Mouse (Mus musculus) limb, embryonic 14.5 days (tissue): Measurements from ENCODE around the gene Trap1a. TPM values are rescaled to one million over a fixed set of nuclear protein-coding genes. Genes with fewer than 3 reads are reported as not detected.
"Not testable (repeated sequence)": the region's sequence is repeated elsewhere in the genome, so short reads cannot be mapped to it uniquely, and the experiment has no call there.

ENCODE experiments used
- ATAC-seq: fragments of 200-750 bp; cut with Nextera tagmentation; 2 replicates; pipeline ENCODE4 v1.8.0; 2017; ENCODE audit warnings: low read depth, moderate number of reproducible peaks, moderate TSS enrichment; ENCODE audit not compliant: low FRiP score
- DNase-seq: peaks from one replicate; pipeline ENCODE4 v3.0.0-alpha.2; 2015; ENCODE audit warnings: low spot score
- H3K27ac ChIP-seq: fragments of 300-500 bp; sonication (generic); replicated peaks from 2 replicates; pipeline ENCODE4 v1.5.1; 2014; ENCODE audit warnings: low read depth, mild to moderate bottlenecking, low read length, moderate library complexity, mixed read lengths
- H3K27me3 ChIP-seq: fragments of 300-500 bp; sonication (generic); 2 replicates; pipeline ENCODE4 v1.6.1; 2014; ENCODE audit warnings: low read length, mixed read lengths; ENCODE audit not compliant: control insufficient read depth, insufficient read depth
- H3K36me3 ChIP-seq: fragments of 300-500 bp; sonication (generic); 2 replicates; pipeline ENCODE4 v1.6.1; 2014; ENCODE audit warnings: mild to moderate bottlenecking, low read length, moderate library complexity, mixed read lengths; ENCODE audit not compliant: control insufficient read depth, insufficient read depth
- H3K4me1 ChIP-seq: fragments of 300-500 bp; sonication (generic); 2 replicates; pipeline ENCODE4 v1.6.1; 2014; ENCODE audit warnings: antibody characterized with exemption, low read length, mixed read lengths; ENCODE audit not compliant: control insufficient read depth, insufficient read depth
- H3K4me2 ChIP-seq: fragments of 300-500 bp; sonication (generic); replicated peaks from 2 replicates; pipeline ENCODE4 v1.6.1; 2014; ENCODE audit warnings: low read depth, mild to moderate bottlenecking, low read length, moderate library complexity; ENCODE audit not compliant: severe bottlenecking
- H3K4me3 ChIP-seq: fragments of 300-500 bp; sonication (generic); replicated peaks from 2 replicates; pipeline ENCODE4 v1.5.1; 2014; ENCODE audit warnings: low read length
- H3K9ac ChIP-seq: fragments of 300-500 bp; sonication (generic); 2 replicates; pipeline ENCODE4 v1.6.1; 2014; ENCODE audit warnings: mild to moderate bottlenecking, low read depth, low read length, moderate library complexity; ENCODE audit not compliant: severe bottlenecking
- H3K9me3 ChIP-seq: fragments of 300-500 bp; sonication (generic); 2 replicates; pipeline ENCODE4 v1.6.1; 2016; ENCODE audit warnings: low read length; ENCODE audit not compliant: control insufficient read depth
- POLR2A ChIP-seq: fragments of 200-500 bp; IDR thresholded peaks from 2 replicates; pipeline ENCODE4 v1.8.0; 2012; ENCODE audit warnings: inconsistent platforms, mild to moderate bottlenecking, moderate library complexity, borderline replicate concordance; ENCODE audit not compliant: insufficient read depth, insufficient read length; ENCODE audit errors: extremely low read depth
- WGBS: fragments of 180-500 bp; shearing (Covaris S2); extraction: QIAGEN DNeasy Blood & Tissue Kit; methylation state at CpG from one replicate; pipeline ENCODE4 v1.1.7; 2014; 5-methylcytosine and 5-hydroxymethylcytosine counted together
- polyA plus RNA-seq, 2 experiments: library from polyadenylated mRNA; depleted of rRNA in 1 of 2; stranded (reverse) in 1 of 2; unstranded in 1 of 2; fragments of >200 nt; fragmentation: Nextera tagmentation in 1 of 2; extraction: Ambion mirVana in 1 of 2; gene quantifications; 2 replicates each; pipeline versions ENCODE4 v1.2.1 to v1.2.3; 2012 to 2014

Trap1a gene
- polyA plus RNA-seq (2012; rRNA removed) (0.20 and 0.25 TPM in 2 replicates), polyA plus RNA-seq (2014; fragmentation: Nextera tagmentation; extraction: Ambion mirVana) (not detected in 2 replicates)

DNA sequence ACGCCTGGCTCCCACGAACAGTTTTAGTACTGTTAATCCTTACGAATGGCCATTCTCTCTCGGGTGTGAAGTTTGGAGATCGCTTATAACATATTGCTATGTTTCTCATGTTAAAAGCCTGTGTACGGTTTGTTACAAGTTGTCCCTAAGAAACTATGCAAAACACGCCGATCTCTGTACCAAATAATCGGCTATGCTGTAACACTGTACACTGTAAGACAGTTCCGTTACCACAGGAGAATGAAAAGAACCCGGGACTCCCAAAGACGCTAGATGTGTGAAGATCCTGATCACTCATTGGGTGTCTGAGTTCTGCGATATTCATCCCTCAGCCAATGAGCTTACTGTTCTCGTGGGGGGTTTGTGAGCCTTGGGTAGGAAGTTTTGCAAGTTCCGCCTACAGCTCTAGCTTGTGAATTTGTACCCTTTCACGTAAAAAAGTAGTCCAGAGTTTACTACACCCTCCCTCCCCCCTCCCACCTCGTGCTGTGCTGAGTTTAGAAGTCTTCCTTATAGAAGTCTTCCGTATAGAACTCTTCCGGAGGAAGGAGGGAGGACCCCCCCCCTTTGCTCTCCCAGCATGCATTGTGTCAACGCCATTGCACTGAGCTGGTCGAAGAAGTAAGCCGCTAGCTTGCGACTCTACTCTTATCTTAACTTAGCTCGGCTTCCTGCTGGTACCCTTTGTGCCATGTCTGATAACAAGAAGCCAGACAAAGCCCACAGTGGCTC, at the start of gene Trap1a:
Gene Trap1a (plus strand): TSS at position 421 of the 732 bp plus-strand sequence.
- 88% methylated on average over 24 of the region's 24 CpGs for WGBS
- Histone ChIP-seq H3K4me1 (no peaks in the 10 kb centered on the region), H3K36me3 (no peaks in the 10 kb centered on the region), H3K27me3 (no peaks in the 10 kb centered on the region), H3K4me2 (no peak within 1 kb of the TSS), H3K9me3 (no peaks in the 10 kb centered on the region), H3K4me3 (no peak within 1 kb of the TSS), H3K27ac (no peak within 1 kb of the TSS), H3K9ac (no peak within 1 kb of the TSS)
- DNase-seq, result no peak
- TF ChIP-seq POLR2A, result no peak
- ATAC-seq, result no peak

DNA sequence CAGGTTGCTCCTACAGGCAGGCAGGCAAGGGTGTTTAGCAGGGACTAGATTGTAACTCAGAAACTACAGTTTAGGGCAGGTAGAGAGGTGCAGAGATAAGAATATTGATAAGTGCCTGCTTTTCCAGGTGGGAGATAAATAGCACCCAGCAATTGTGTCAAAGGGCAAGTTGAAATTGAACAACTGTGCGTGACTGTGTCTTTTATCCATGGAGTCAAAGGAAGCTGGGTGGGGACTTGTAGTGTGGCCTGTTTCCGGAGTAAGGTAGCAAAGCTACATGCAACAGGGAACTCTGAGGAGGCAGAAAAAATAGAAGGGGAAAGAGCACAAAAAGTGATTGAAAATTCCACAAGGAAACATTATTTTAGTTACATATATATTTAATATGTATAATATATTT, 40.4 kb upstream of the Trap1a start:
- TF ChIP-seq POLR2A, result no peak

DNA sequence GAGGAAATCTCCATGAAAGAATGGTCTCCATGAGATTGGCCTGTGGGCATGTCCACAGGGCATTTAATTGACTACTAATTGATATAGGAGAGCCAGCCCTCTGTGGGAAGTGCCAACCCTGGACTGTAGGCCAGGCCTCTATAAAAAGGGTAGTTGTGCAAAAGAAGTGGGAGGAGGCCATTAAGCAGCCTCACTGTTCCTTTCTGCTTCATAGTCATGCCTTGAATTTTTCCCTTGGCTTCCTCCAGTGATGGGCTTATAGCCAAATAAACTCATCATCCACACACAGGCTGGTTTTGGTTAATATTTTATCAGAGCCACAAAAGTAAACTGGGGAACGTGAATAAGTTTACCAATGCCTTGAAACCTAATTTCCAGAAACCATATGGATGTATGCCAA, 38.2 kb upstream of the Trap1a start:
- H3K9ac ChIP-seq, result no peak overlapping the region
- no peak overlapping the region for H3K4me3 ChIP-seq
- no peaks in the 10 kb centered on the region for H3K36me3 ChIP-seq
- no peak for TF ChIP-seq POLR2A
- WGBS, result 73% methylated on average over 1 of the region's 1 CpGs
- no peak for DNase-seq
- no peak for ATAC-seq
- no peak overlapping the region for H3K27ac ChIP-seq
- no peak overlapping the region for H3K4me2 ChIP-seq
- no peaks in the 10 kb centered on the region for H3K9me3 ChIP-seq
- H3K27me3 ChIP-seq, result no peaks in the 10 kb centered on the region
- H3K4me1 ChIP-seq, result no peaks in the 10 kb centered on the region

More for the DNA sequence above, 40.4 kb upstream of the Trap1a start:
- no peaks in the 10 kb centered on the region for H3K4me1 ChIP-seq
- DNase-seq, result no peak
- no peak overlapping the region for H3K4me3 ChIP-seq
- no peaks in the 10 kb centered on the region for H3K36me3 ChIP-seq
- H3K27me3 ChIP-seq, result no peaks in the 10 kb centered on the region
- no peak overlapping the region for H3K9ac ChIP-seq
- H3K4me2 ChIP-seq, result no peak overlapping the region
- H3K9me3 ChIP-seq, result no peaks in the 10 kb centered on the region
- no peak overlapping the region for H3K27ac ChIP-seq
- ATAC-seq, result no peak
- WGBS, result 84% methylated on average over 2 of the region's 2 CpGs

DNA sequence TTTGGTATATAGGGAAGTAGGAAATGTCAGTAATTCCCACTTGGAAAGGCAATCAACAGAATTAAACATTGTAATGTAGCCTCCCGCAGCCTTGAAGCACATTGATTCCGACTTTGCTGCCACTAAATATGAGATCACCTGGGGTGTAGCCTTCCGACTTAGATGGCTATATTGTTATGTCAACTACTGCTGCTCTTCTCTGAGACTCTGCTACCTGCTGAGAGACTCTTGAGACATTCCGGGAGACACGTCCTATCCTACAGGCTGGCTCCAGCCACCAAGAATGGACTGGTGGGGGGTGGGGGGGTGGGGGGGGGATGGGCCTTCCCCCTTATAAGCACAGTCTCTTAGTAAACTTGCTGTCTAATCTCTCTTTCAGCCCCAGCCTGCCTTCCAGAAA, 16.1 kb upstream of the Trap1a start:
- not testable (repeated sequence) for H3K9me3 ChIP-seq, DNase-seq, H3K36me3 ChIP-seq, H3K9ac ChIP-seq, H3K27ac ChIP-seq, H3K4me3 ChIP-seq, H3K4me1 ChIP-seq, H3K4me2 ChIP-seq, ATAC-seq, H3K27me3 ChIP-seq
- WGBS, result 84% methylated on average over 5 of the region's 5 CpGs

DNA sequence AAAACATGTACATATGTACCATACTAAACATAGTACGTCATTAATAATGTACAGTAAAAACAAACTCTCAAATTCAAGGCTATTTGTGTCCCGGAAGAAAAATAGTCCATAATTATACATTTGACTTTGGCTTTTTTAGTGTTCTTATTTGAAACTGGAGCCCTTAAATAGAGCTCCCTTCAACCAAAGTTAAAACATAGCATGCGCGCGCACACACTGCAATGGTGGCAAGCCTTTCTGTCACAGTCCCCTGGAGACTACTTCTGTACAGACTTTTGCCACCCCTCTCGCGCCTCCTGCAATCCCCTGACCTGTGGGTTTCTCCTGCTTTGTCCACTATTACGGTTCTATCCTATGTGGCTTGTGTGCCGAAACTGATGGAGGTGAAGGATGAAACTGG, 900 bp upstream of the Trap1a start:
- Histone ChIP-seq H3K4me2 (no peak overlapping the region), H3K4me3 (no peak overlapping the region), H3K27me3 (no peaks in the 10 kb centered on the region), H3K9me3 (no peaks in the 10 kb centered on the region), H3K27ac (no peak overlapping the region), H3K36me3 (no peaks in the 10 kb centered on the region), H3K4me1 (no peaks in the 10 kb centered on the region), H3K9ac (no peak overlapping the region)
- ATAC-seq (no peak), DNase-seq (no peak)
- 88% methylated on average over 9 of the region's 9 CpGs for WGBS
- TF ChIP-seq POLR2A, result no peak
